Mouse (Mus musculus) megakaryocyte, adult 5-6 weeks (primary cell): ENCODE measurements around the gene Rpl36al. TPM values are rescaled to one million over a fixed set of nuclear protein-coding genes. Genes with fewer than 3 reads are reported as not detected.
A peak's percentile ranks its signal among the peaks of the same experiment; 100 is the strongest.
"Not testable (repeated sequence)": the region's sequence is repeated elsewhere in the genome, so short reads cannot be mapped to it uniquely, and the experiment has no call there.

Source experiments
- ATAC-seq: 2 replicates; pipeline ENCODE4 v1.8.0; 2016; ENCODE audit warnings: mild to moderate bottlenecking, inconsistent platforms; ENCODE audit not compliant: poor library complexity, severe bottlenecking
- total RNA-seq, 2 experiments: library from RNA; stranded (forward) in 1 of 2; stranded (reverse) in 1 of 2; fragments of 153-499, 151-499 nt in 1 of 2; fragments of 221-1000, 200-1000 nt in 1 of 2; gene quantifications; 2 replicates each; pipeline versions ENCODE4 v1.2.3 to v1.2.4; 2015 to 2017

Rpl36al gene
- total RNA-seq, 2 experiments from 2014 or later: 691 to 1,157 TPM

DNA sequence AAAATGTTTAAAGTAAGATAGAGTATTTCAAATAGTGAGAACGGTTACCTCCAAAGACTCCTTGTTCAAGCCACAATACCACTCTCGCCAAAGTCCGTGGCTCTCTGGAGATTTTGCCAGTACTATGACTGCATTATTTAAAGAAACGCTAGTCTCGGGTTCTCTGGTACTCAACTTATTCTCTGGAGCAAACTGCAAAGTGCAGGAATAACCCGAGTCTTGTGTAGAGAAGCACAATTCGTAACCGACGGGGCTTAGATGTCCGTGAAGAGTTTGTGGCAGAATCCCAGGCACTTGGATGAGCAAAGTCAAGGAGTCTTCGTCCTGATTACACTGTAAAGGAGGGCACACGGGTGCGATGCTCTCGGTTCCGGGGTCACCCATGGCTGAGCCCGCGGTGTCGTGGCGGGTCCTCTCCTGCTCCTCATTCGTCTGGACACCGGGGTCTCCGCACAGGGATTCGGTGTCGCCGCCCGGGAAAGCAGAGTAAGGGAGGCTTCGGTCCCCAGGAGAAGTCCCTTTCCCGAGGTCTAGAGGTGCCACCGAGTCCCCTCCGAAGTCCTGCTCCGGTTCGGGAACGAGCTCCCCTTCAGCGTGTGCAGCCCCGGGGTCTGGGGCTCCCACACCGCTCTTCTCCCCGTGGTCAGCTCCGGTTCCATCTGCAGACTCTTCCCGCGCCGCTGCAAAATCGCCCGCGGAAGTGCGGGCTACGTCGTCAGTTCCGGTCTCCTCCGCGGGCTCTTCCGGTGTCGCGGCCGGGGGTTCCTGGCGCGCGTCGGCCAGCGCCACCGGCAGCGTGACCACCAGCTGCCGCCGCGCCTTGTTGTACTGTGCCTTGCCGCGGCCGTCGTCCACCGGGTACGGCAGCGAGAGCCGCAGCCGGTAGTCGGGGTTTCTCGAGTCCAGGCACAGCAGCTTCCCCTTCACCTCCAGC lies 12.8 kb upstream of the Rpl36al start, which contains the start of gene Gm49383:
Gene Gm49383 (minus strand): TSS at position 661 of the 934 bp plus-strand sequence.
- peak; percentile 86 for ATAC-seq

DNA sequence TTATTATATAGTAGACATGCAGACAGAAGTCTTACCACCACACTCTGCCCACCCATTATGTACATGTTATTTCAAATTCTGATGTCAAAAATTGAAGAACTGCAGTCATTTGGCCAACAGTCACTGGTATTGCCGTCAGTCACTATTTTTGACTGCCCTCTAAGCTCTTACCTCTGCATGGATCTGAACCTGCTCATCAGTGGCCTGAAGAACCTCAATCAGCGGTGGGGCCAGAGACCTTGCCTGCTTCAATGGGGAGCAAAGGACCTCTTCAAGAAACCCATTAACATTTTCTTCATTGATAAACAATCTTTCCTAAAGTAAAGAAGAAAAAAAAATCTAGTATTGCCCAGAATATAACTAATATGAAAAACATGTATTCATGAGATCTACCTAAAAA lies 8.8 kb upstream of the Rpl36al start:
- no peak for ATAC-seq

DNA sequence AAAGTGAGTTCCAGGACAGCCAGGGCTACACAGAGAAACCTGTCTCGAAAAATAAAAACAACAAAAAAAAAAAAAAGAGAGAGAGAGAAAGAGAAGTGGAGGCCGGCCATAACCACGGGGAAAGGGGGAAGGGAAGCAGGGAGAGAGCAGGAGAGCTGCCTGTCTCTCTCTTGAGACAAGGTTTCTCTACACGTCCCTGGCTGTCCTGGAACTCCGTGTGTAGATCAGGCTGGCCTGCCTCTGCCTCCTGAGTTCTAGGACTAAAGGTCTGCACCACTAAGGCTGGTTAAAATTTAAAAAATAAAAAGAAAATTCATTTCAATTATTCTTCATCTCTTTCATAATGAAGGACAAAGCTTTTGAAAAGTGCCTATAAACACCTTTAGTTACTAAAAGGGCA lies 7.5 kb upstream of the Rpl36al start:
- ATAC-seq: no peak

DNA sequence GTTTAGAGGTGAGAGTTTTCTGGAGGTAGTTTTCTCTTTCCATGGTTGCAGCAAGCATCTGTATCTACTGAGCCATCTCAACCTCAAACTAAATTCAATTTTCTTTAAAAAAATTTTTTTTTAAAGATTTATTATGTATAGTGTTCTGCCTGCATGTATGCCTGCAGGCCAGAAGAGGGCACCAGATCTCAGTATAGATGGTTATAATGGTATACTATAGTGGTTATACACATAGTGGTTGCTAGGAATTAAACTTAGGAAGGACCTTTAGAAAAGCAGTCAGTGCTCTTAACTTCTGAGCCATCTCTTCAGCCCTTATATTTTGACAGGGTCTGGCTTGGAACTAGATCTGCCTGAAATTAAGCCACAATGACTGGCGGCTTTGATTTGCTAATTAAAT lies 6.6 kb upstream of the Rpl36al start:
- peak; percentile 52; the same call in 1 of the 2 replicates for ATAC-seq

GRCm38 (mm10) chr12:69190074-69190473 lies 6.2 kb upstream of the Rpl36al start:
- no peak for ATAC-seq

DNA sequence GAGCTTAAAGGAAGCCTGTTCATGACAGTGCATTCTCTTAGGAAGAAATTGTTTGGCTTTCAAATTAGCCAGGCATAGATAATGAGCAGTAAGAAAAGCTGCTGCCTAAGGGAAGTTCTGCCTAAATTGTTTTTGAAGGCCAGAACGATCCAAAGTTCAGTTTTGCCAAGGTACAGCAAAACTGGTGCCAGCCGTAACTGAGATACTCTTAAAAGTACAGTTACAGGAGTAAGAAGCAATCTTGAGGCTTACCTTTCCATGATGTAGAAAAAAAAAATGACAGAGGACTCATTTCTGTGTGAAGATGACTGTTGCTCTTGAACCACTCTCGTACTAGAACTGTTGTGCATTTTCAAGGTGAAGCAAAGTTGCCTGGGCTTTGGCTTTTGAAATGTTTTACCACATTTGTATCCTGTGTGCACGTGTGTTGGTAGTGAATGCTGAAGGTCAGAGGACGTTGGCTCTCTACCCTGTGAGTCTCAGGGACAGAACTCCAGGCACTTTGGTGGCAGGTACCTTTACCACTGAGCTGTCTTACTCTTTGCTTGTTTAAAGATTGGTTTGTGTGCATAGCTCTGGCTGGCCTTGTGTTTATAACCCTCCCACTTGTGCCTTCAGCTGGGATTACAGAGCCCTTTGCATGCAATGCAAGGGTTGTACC lies 3.1 kb upstream of the Rpl36al start:
- ATAC-seq: no peak

DNA sequence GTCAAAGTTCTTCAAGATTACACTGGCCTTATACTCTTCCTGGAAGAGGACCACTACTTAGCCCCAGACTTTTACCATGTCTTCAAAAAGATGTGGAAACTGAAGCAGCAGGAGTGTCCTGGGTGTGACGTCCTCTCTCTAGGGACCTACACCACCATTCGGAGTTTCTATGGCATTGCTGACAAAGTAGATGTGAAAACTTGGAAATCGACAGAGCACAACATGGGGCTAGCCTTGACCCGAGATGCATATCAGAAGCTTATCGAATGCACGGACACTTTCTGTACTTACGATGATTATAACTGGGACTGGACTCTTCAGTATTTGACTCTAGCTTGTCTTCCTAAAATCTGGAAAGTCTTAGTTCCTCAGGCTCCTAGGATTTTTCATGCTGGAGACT lies 1.5 kb upstream of the Rpl36al start:
- no peak for ATAC-seq

GRCm38 (mm10) chr12:69184342-69185295 lies 736 bp upstream of the Rpl36al start:
- ATAC-seq: peak; percentile 65

DNA sequence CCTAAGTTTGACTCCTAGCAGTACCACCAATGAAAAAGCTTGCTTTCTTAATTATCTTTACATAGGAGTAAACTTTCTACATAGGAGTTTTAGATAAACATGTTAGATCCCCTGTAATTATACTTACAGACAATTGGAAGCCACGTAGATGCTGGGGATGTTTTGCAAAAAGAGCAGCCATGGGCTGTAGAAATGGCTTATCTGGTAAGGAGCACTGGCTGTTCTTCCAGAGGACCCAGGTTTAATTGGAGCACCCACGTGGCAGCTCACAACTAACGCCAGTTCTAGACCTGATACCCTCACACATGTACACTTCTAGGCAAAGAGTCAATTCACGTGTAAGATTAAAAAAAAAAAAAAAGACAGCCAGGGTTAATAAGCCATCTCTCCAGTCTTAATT lies 2.1 kb downstream of the Rpl36al start:
- ATAC-seq: no peak

- ATAC-seq: no peak
Observed at GRCm38 (mm10) chr12:69179371-69179770, 4.5 kb downstream of the Rpl36al start.

DNA sequence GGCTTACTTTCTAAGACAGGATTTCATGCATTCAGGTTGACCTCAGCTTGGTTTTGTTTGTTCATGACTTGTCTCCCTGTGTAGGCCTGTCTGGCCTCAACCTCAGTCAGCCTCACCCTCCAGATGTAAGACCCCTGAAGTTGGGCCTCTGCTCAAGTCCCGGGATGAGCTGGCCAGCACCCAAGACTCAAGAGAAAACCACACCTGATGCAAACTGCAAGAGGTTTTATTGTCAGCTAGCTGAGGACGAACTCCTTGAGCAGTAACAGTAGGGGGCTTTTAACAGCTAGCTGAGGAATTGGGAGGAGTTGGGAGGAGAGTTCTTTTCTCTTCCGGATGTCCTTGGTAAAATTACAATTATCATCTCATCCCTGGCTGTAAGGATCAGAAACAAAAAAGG lies 6.4 kb downstream of the Rpl36al start:
- ATAC-seq: no peak

- ATAC-seq: no peak
Observed at GRCm38 (mm10) chr12:69175975-69176374, 7.9 kb downstream of the Rpl36al start.

DNA sequence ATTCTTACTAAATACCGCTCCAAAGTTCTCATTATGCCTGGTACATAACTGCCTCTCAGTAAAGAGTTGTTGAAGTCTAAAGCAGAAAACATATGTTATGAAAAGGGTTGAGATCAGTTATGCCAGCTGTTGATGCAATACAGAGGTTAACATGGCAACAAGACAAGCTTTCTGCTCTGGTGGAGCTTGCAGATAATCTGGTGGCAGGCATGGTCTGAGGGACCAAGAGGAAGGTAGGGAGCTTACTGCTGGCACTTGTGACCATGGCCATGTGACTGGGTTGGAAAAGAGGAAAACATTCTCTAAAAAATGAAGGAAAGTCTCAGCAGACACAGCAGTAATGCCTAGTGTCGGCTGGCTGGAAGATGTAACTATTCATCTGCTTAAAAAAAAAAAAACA lies 12.6 kb downstream of the Rpl36al start:
- ATAC-seq: no peak

DNA sequence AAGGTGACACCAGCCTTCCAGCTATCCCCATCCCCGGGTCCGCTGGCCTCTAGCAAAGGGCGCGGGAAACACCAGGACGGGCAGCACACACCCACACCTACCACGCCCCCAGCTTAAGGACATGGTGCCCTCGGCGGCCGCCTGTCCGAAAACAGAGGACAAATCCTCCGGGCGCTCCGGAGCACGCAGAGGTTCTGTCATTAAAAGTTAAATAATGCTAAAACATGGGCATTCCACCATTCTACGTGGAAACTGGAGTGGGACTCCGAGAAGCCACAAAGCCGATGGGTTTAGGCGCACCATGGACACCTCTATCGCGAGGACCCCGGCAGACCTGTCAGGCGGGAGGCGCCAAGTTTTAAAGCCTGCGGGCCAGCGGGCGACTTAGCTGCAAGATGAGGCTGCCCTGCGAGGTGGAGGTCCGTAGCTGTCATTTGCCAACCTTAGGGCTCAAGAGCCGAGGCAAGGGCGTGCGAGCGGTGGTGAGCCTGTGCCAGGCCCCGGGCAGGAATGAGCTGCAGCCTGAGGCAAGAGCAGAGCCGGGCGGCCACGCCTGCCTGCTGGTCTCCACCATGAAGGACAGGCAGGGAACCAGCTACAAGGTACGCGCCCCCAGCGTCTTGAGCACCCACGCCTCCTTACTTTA lies 15.3 kb downstream of the Rpl36al start, which contains the start of gene Lrr1:
Gene Lrr1 (plus strand): TSS at position 354 of the 646 bp plus-strand sequence.
- ATAC-seq: peak; percentile 97

DNA sequence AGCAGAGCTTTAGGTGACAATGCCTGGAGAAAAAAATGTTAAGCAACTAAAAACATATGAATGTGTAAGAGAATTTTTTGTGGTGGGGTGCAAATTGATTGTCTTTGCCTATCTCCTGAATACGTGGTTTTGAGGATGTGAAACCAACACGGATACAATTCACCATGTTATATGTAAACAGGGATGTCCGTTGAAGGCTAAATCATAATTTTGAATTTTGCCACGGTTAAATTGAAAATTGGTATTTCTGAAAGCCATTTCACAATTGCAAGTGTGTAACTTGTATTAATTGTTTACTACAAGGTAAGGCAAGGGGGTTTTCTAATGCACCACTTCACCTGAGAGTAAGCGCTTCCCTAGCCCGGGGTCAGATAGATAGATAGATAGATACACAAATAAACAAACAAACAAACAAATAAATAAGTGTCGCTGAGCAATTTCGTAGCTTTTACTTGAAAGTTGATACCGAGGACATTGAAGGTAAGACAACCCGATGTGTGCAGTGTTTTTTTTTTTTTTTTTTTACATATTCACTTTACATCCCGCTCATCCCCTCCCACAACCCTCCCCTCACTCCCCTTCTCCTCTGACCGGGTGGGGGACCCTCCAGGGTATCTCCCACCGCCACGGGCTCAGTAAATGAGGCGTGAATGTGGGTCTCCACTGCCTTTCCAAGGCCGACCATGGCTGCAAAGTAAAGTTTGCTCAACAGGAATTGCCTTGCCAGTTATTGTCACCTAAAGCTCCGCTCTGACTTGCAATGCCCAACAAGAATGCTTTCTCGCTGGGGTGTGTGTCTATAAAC lies 16.0 kb downstream of the Rpl36al start:
- ATAC-seq: peak; percentile 4; the same call in 1 of the 2 replicates

GRCm38 (mm10) chr12:69166861-69167581 lies 16.9 kb downstream of the Rpl36al start:
- not testable (repeated sequence) for ATAC-seq

GRCm38 (mm10) chr12:69164904-69165303 lies 19.0 kb downstream of the Rpl36al start:
- ATAC-seq: no peak

- ATAC-seq: not testable (repeated sequence)
Observed at GRCm38 (mm10) chr12:69163586-69163985, 20.3 kb downstream of the Rpl36al start.

GRCm38 (mm10) chr12:69160677-69161076 lies 23.2 kb downstream of the Rpl36al start:
- not testable (repeated sequence) for ATAC-seq
